Mouse (Mus musculus): Measurements from ENCODE around the gene Mdga1. TPM values are rescaled to one million over a fixed set of nuclear protein-coding genes. Genes with fewer than 3 reads are reported as not detected.

The Mdga1 gene
- polyA plus RNA-seq (2014; fragmentation: Nextera tagmentation; extraction: Ambion mirVana), result 1.5 and 1.7 TPM in 2 replicates

- no peak for DNase-seq (ENCODE audit: low spot score)
- Histone ChIP-seq H3K27ac (ENCODE audit: low read depth) (no peak within 1 kb of the TSS), H3K4me3 (ENCODE audit: low read depth, low read length) (no peak within 1 kb of the TSS), H3K4me2 (ENCODE audit: low read length) (no peak within 1 kb of the TSS), H3K4me1 (replicated peaks; ENCODE audit: control insufficient read depth, insufficient read depth, low read length) (no peaks in the 10 kb centered on the region), H3K27me3 (replicated peaks; ENCODE audit: control insufficient read depth, insufficient read depth, low read length) (0 out of 2 replicates have a peak, but pooled peaks cover 6% of the 10 kb centered on the region), H3K9ac (ENCODE audit: low read length) (no peak within 1 kb of the TSS), H3K36me3 (ENCODE audit: control insufficient read depth, insufficient read depth, low read length) (no peaks in the 10 kb centered on the region), H3K9me3 (ENCODE audit: control insufficient read depth, low read length) (no peaks in the 10 kb centered on the region)
- 66% methylated on average over 7 of the region's 7 CpGs for WGBS
- ATAC-seq (replicated peaks; ENCODE audit: low FRiP score, low TSS enrichment, low read depth), result no peak
Measured at GRCm38 (mm10) chr17:29970037-29970555, at the start of gene Mdga1. TSS of gene Mdga1 (minus strand) at chr17:29970087.

DNA sequence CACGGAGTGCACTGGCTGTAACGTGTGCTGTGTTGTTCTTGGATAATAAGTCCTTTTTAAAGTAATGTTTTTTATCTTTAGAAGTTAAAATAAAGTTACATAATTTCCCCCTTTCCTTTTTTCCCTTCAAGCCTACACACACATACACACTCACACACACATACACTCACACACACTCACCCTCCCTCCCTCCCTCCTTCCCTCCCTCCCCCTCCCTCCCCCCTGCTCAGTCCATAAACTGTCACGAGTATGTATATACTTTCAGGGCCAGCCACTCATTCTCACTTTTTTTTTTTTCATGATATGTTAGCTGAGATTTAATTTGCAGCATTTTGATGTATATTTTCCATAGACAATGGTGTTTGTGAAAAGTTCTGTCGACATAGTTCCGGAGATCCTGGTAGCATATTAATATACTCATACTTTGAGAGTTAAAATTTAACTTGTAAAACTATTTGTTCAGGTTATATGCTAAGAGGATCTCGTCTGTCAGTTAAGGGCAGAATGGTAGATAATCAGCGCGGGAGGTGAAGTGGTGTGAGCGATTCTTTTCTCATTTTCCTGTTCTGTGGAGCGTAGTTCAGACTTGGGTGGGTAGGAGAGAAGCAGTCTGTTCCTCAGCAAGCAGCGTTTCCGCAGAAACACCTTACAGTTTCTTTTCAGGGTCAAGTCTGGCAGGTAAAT is 49.2 kb upstream of the Mdga1 start:
- Histone ChIP-seq H3K4me1 (replicated peaks; ENCODE audit: control insufficient read depth, insufficient read depth, low read length) (peaks cover 24% of the 10 kb centered on the region), H3K9me3 (ENCODE audit: control insufficient read depth, low read length) (no peaks in the 10 kb centered on the region), H3K9ac (ENCODE audit: low read length) (no peak overlapping the region), H3K27me3 (replicated peaks; ENCODE audit: control insufficient read depth, insufficient read depth, low read length) (no peaks in the 10 kb centered on the region), H3K36me3 (ENCODE audit: control insufficient read depth, insufficient read depth, low read length) (no peaks in the 10 kb centered on the region), H3K27ac (ENCODE audit: low read depth) (peak overlapping the region; percentile 54), H3K4me3 (ENCODE audit: low read depth, low read length) (no peak overlapping the region), H3K4me2 (ENCODE audit: low read length) (peak overlapping the region; percentile 29)
- ATAC-seq (replicated peaks; ENCODE audit: low FRiP score, low TSS enrichment, low read depth) (no peak), DNase-seq (ENCODE audit: low spot score) (no peak)
- 66% methylated on average over 12 of the region's 12 CpGs for whole genome bisulfite sequencing

GRCm38 (mm10) chr17:30014660-30015059 is 44.8 kb upstream of the Mdga1 start:
- no peak for ATAC-seq (replicated peaks; ENCODE audit: low FRiP score, low TSS enrichment, low read depth)
- no peak overlapping the region for H3K9ac ChIP-seq (ENCODE audit: low read length)

GRCm38 (mm10) chr17:30008392-30008791 is 38.5 kb upstream of the Mdga1 start:
- DNase-seq (ENCODE audit: low spot score) (no peak), ATAC-seq (replicated peaks; ENCODE audit: low FRiP score, low TSS enrichment, low read depth) (no peak)
- H3K4me1 ChIP-seq (replicated peaks; ENCODE audit: control insufficient read depth, insufficient read depth, low read length), result peaks cover 37% of the 10 kb centered on the region
- H3K27me3 ChIP-seq (replicated peaks; ENCODE audit: control insufficient read depth, insufficient read depth, low read length), result no peaks in the 10 kb centered on the region
- H3K4me3 ChIP-seq (ENCODE audit: low read depth, low read length), result no peak overlapping the region
- no peaks in the 10 kb centered on the region for H3K36me3 ChIP-seq (ENCODE audit: control insufficient read depth, insufficient read depth, low read length)
- no peak overlapping the region for H3K9ac ChIP-seq (ENCODE audit: low read length)
- no peaks in the 10 kb centered on the region for H3K9me3 ChIP-seq (ENCODE audit: control insufficient read depth, low read length)
- peak overlapping the region; percentile 47 for H3K27ac ChIP-seq (ENCODE audit: low read depth)
- peak overlapping the region; percentile 79; the same call in 1 of the 2 replicates for H3K4me2 ChIP-seq (ENCODE audit: low read length)

More at GRCm38 (mm10) chr17:30014660-30015059, 44.8 kb upstream of the Mdga1 start:
- H3K27ac ChIP-seq (ENCODE audit: low read depth), result no peak overlapping the region
- H3K9me3 ChIP-seq (ENCODE audit: control insufficient read depth, low read length), result no peaks in the 10 kb centered on the region
- H3K4me2 ChIP-seq (ENCODE audit: low read length), result no peak overlapping the region
- H3K36me3 ChIP-seq (ENCODE audit: control insufficient read depth, insufficient read depth, low read length), result no peaks in the 10 kb centered on the region
- peaks cover 19% of the 10 kb centered on the region for H3K4me1 ChIP-seq (replicated peaks; ENCODE audit: control insufficient read depth, insufficient read depth, low read length)
- 95% methylated on average over 4 of the region's 4 CpGs for WGBS
- DNase-seq (ENCODE audit: low spot score), result no peak
- H3K4me3 ChIP-seq (ENCODE audit: low read depth, low read length), result no peak overlapping the region
- H3K27me3 ChIP-seq (replicated peaks; ENCODE audit: control insufficient read depth, insufficient read depth, low read length), result no peaks in the 10 kb centered on the region

GRCm38 (mm10) chr17:30007883-30008282 is 38.0 kb upstream of the Mdga1 start:
- Histone ChIP-seq H3K4me1 (replicated peaks; ENCODE audit: control insufficient read depth, insufficient read depth, low read length) (peaks cover 39% of the 10 kb centered on the region), H3K9me3 (ENCODE audit: control insufficient read depth, low read length) (no peaks in the 10 kb centered on the region), H3K4me2 (ENCODE audit: low read length) (peak overlapping the region; percentile 79), H3K27ac (ENCODE audit: low read depth) (peak overlapping the region; percentile 47), H3K9ac (ENCODE audit: low read length) (no peak overlapping the region), H3K4me3 (ENCODE audit: low read depth, low read length) (no peak overlapping the region), H3K27me3 (replicated peaks; ENCODE audit: control insufficient read depth, insufficient read depth, low read length) (no peaks in the 10 kb centered on the region), H3K36me3 (ENCODE audit: control insufficient read depth, insufficient read depth, low read length) (no peaks in the 10 kb centered on the region)
- 39% methylated on average over 6 of the region's 6 CpGs for WGBS
- ATAC-seq (replicated peaks; ENCODE audit: low FRiP score, low TSS enrichment, low read depth) (no peak), DNase-seq (ENCODE audit: low spot score) (no peak)

GRCm38 (mm10) chr17:30006877-30007276 is 37.0 kb upstream of the Mdga1 start:
- Histone ChIP-seq H3K27me3 (replicated peaks; ENCODE audit: control insufficient read depth, insufficient read depth, low read length) (no peaks in the 10 kb centered on the region), H3K27ac (ENCODE audit: low read depth) (no peak overlapping the region), H3K9ac (ENCODE audit: low read length) (no peak overlapping the region), H3K9me3 (ENCODE audit: control insufficient read depth, low read length) (no peaks in the 10 kb centered on the region), H3K4me1 (replicated peaks; ENCODE audit: control insufficient read depth, insufficient read depth, low read length) (peaks cover 39% of the 10 kb centered on the region), H3K36me3 (ENCODE audit: control insufficient read depth, insufficient read depth, low read length) (no peaks in the 10 kb centered on the region), H3K4me2 (ENCODE audit: low read length) (peak overlapping the region; percentile 79), H3K4me3 (ENCODE audit: low read depth, low read length) (no peak overlapping the region; the same call in 1 of the 2 replicates)
- no peak for DNase-seq (ENCODE audit: low spot score)
- ATAC-seq (replicated peaks; ENCODE audit: low FRiP score, low TSS enrichment, low read depth), result no peak
- 70% methylated on average over 2 of the region's 2 CpGs for WGBS

- under 1% methylated on average over 17 of the region's 19 CpGs for WGBS
- H3K4me3 ChIP-seq (ENCODE audit: low read depth, low read length), result peak overlapping the region; percentile 66
- peak; percentile 1; the same call in 1 of the 2 replicates for ATAC-seq (replicated peaks; ENCODE audit: low FRiP score, low TSS enrichment, low read depth)
Measured at GRCm38 (mm10) chr17:30005451-30005941, 35.6 kb upstream of the Mdga1 start.

DNA sequence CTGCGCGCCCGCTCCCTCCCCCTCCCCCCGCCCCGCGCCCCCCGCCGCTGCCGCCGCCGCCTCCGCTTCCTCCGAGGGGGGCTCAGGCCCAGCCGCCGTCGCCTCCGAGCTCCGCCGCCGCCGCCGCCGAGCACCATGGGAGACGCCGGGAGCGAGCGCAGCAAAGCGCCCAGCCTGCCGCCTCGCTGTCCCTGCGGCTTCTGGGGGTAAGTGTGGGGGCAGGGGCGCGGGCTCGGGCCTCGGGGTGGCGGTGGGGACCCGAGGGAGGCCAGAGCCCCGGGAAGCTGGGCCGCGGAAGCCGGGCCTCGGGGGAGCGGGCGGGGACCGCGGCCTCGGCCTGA is 35.2 kb upstream of the Mdga1 start:
- DNase-seq (ENCODE audit: low spot score), result no peak
- H3K9ac ChIP-seq (ENCODE audit: low read length), result peak overlapping the region; percentile 90
- H3K27me3 ChIP-seq (replicated peaks; ENCODE audit: control insufficient read depth, insufficient read depth, low read length), result no peaks in the 10 kb centered on the region
- peak overlapping the region; percentile 66 for H3K4me3 ChIP-seq (ENCODE audit: low read depth, low read length)
- no peaks in the 10 kb centered on the region for H3K36me3 ChIP-seq (ENCODE audit: control insufficient read depth, insufficient read depth, low read length)
- peak overlapping the region; percentile 97 for H3K27ac ChIP-seq (ENCODE audit: low read depth)
- H3K9me3 ChIP-seq (ENCODE audit: control insufficient read depth, low read length), result no peaks in the 10 kb centered on the region
- WGBS, result 1% methylated on average over 35 of the region's 47 CpGs
- H3K4me1 ChIP-seq (replicated peaks; ENCODE audit: control insufficient read depth, insufficient read depth, low read length), result peaks cover 39% of the 10 kb centered on the region
- peak overlapping the region; percentile 79 for H3K4me2 ChIP-seq (ENCODE audit: low read length)
- peak; percentile 10 for ATAC-seq (replicated peaks; ENCODE audit: low FRiP score, low TSS enrichment, low read depth)

More at GRCm38 (mm10) chr17:30005451-30005941, 35.6 kb upstream of the Mdga1 start:
- DNase-seq (ENCODE audit: low spot score), result no peak
- H3K9me3 ChIP-seq (ENCODE audit: control insufficient read depth, low read length), result no peaks in the 10 kb centered on the region
- no peaks in the 10 kb centered on the region for H3K36me3 ChIP-seq (ENCODE audit: control insufficient read depth, insufficient read depth, low read length)
- no peaks in the 10 kb centered on the region for H3K27me3 ChIP-seq (replicated peaks; ENCODE audit: control insufficient read depth, insufficient read depth, low read length)
- H3K4me2 ChIP-seq (ENCODE audit: low read length), result peak overlapping the region; percentile 79
- H3K9ac ChIP-seq (ENCODE audit: low read length), result peak overlapping the region; percentile 90
- H3K4me1 ChIP-seq (replicated peaks; ENCODE audit: control insufficient read depth, insufficient read depth, low read length), result peaks cover 39% of the 10 kb centered on the region
- peak overlapping the region; percentile 97 for H3K27ac ChIP-seq (ENCODE audit: low read depth)

Measured in intestine, embryonic 14.5 days (tissue).